Mouse (Mus musculus) ovary, postnatal 10 days (tissue): Measurements from ENCODE around the gene Mrc1.
"Not testable (repeated sequence)": the region's sequence is repeated elsewhere in the genome, so short reads cannot be mapped to it uniquely, and the experiment has no call there.

ENCODE experiments used
- DNase-seq: peaks from one replicate; pipeline ENCODE4 v3.0.0; 2022; ENCODE audit warnings: low spot score

Mrc1 gene

DNA sequence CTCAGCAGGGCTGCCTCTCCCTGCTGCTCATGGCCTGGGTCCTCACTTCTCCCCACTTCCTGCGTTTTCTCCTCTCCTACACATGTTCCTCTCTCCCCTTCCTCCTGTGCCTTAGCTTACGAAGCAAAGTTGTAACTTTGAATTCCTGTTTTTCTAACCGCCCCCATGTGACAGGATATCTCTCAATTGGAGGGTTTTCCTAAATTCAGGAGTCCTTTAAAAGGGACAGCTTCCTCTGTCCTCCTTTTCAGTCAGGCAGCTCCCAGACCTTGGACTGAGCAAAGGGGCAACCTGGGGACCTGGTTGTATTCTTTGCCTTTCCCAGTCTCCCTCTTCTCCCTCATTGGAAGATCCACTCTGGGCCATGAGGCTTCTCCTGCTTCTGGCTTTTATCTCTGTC lies at the start of gene Mrc1:
Gene Mrc1 (plus strand): TSS at position 244 of the 400 bp plus-strand sequence.
- no peak for DNase-seq

- DNase-seq = no peak
Measured at GRCm38 (mm10) chr2:14184375-14184774, 44.8 kb upstream of the Mrc1 start.

GRCm38 (mm10) chr2:14190684-14191083 lies 38.5 kb upstream of the Mrc1 start:
- DNase-seq = no peak

DNA sequence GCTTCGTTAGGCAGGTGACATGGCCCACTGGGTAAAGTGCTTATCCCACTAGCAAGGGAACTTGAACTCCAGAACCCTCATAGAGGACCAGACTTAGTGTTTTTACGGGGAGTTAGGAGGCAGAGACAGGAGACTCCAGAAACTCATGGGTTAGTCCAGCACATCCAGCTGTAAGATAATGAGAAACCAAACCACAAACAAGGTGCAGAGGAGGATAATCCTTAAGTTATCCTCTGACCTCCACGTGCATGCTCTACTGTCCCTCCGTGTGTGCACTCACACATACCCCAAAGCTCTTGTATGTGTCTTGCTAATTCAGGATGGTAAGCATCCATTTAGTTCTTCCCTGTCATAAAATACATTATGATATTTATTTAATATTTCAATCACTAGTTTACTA lies 37.6 kb upstream of the Mrc1 start:
- DNase-seq = no peak

DNA sequence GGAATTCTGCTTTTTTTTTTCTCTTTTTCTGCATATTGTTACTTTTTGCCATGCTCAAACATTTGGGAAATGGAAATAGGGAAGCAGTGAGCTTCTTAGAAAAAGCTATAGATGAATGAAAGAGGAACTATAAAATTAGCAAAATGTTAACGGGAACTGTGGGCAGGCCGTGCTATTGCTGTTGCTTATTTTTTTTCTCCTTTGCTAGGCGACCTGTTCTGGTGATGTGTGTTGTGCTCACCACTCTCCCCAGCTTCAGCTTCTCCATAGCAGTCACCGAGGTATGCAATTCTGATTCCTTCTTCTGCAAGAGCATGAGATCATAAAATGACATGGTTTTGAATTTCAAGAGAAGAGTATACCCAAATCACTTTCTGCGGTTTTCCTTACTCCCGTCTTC lies 37.1 kb upstream of the Mrc1 start:
- no peak for DNase-seq

DNA sequence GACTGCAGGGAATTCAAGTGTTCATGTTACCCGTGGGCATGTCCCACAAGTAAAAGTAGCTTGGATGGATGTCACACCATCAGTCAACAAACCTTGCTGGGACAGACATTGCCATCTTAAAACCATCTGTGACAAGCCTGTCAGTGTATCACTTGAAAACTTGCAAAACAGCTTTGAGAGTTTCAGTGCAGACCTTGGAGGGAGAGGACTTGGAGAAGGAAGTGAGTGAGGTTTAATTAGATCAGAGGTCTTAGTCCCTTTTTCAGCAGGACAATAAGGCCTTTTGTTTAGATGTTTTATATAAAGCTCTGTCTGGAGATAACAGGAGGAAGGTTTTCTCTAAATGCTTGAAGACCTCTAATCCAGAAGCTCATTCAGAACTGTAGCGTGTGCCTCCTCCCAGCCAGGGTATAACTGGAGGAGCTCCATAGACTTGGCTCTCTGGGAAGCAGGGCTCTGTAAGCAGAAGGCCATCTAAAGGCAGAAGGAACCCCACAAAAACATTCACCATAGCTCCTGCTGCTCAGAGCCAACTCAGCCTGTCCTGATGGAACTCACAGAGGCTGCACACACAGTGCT lies 30.8 kb upstream of the Mrc1 start:
- DNase-seq = not testable (repeated sequence)

GRCm38 (mm10) chr2:14199621-14200020 lies 29.6 kb upstream of the Mrc1 start:
- no peak for DNase-seq

GRCm38 (mm10) chr2:14200879-14201445 lies 28.2 kb upstream of the Mrc1 start:
- not testable (repeated sequence) for DNase-seq

- no peak for DNase-seq
Measured at GRCm38 (mm10) chr2:14204308-14204707, 24.9 kb upstream of the Mrc1 start.

DNA sequence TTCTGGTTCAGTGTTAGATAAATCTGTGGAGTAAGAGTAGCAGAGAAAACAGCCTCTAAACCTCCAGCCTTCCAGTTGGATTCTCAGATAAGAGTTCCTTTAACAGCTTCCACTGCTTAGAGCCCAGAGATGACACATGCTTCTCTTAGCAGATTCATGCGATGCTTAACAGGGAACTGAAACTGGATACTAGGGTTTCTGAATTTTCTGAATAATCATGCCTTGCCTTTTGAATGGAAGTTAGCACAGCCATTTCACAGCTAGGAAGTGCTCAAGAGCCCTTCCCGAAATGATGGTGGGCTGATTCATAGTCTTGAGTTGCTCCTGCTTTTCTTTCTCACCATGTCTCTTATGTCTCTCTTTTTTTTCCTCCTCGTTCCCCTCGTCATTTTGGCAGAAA lies 22.4 kb upstream of the Mrc1 start:
- no peak for DNase-seq

GRCm38 (mm10) chr2:14210731-14211130 lies 18.5 kb upstream of the Mrc1 start:
- DNase-seq = no peak

DNA sequence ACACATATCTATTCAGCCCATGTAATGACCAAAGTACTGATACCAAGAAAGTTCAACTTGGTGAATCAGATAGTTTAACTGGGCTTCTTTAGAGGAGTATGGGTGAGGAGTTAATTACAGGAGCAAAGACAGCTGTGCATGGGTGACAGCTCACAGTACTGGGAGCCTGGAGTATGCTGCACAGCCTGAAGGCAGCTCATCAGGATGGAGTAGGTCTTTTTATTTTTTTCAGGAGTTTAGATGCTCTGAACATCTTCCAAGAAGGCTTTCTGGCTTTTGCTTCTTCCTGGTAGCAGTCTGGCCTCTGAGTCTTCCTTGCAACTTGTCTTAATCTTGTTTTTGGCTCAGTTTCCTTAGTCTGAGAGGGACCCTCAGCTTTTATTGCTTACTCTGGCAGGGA lies 17.6 kb upstream of the Mrc1 start:
- DNase-seq = no peak

DNA sequence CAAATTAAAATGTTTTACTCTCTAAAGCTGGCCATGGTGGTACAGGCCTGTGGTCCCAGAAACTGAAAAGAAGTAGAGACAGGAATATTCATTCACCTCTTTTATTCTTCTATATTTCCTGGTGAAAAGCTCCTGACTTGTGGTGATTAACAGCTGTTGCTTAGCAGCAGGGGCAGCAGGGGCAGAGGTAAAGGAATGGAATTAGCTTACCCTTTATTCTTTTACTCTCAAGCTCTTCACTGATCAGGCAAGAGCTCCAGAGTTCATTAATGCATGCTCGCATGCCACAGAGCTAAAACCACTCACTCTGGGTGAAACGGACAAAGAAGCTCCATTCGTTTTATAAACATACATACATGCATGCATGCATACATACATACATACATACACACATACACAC lies 14.4 kb upstream of the Mrc1 start:
- no peak for DNase-seq

- no peak for DNase-seq
Measured at GRCm38 (mm10) chr2:14216653-14217052, 12.5 kb upstream of the Mrc1 start.

GRCm38 (mm10) chr2:14218126-14218525 lies 11.1 kb upstream of the Mrc1 start:
- no peak for DNase-seq

GRCm38 (mm10) chr2:14224387-14224786 lies 4.8 kb upstream of the Mrc1 start:
- DNase-seq = no peak

- no peak for DNase-seq
Measured at GRCm38 (mm10) chr2:14228495-14228894, 697 bp upstream of the Mrc1 start.

- DNase-seq = no peak
Measured at GRCm38 (mm10) chr2:14229979-14230378, 787 bp downstream of the Mrc1 start.

GRCm38 (mm10) chr2:14232897-14233296 lies 3.7 kb downstream of the Mrc1 start:
- no peak for DNase-seq

- no peak for DNase-seq
Measured at GRCm38 (mm10) chr2:14233983-14234382, 4.8 kb downstream of the Mrc1 start.

DNA sequence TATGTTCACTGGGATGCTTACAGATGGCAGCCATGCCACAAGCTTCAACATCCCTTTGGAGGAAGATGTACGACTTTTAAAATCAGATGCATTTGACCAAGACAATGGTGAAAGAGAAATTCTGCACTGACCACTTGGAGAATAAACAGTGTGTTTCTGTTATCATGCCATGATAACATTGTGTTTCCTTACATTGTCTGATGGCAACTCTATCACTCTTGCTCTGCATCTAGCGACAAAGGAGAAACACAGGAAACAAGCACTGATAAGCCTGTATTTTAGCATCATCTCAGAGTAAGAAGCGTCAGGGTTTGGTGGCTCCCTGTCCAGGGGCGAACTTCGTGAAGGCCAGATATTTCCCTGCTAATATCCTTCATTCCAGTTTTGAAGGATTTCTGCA lies 6.1 kb downstream of the Mrc1 start:
- no peak for DNase-seq

DNA sequence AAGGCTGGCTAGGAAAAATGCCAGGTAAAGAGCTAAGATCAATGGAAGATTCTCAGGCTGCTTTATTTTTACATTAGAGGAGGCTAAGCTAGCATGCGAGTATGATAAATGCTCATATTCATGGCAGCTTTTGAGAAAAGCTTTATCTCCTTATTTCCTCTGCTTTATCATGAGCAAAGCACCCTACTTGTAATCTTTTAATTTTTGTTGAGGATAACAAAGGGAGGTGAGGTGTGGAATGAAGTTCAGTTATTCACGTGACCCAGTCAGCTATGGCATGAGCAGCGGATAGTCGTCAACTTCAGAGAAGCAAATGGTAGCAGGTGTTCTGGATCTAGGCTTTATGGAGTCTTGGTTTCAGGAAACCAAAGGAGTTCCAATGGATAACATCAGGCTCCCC lies 7.7 kb downstream of the Mrc1 start:
- DNase-seq = no peak

- DNase-seq = no peak
Measured at GRCm38 (mm10) chr2:14237723-14238122, 8.5 kb downstream of the Mrc1 start.

DNA sequence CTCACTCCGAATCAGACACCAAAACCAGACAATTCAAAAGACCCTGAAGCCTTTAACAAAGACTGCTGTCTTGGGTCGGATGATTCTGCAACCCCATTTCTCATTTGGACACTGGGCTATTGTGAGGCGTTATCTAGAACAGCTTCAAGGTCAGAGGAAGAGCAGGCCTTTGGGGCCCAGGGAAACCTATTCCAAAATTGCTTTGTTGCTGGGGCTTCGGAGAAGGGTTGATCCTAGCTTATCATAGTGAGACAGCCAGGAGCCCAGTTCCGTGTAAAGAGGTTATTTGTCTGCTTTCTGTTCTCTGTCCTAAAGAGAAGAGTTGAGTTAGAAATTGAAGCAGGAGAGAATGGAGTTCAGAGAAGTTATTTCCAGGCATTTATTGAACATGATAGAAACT lies 10.0 kb downstream of the Mrc1 start:
- DNase-seq = no peak
